Mouse (Mus musculus) forebrain, embryonic 15.5 days (tissue): Measurements from ENCODE around the gene Ufsp2. TPM values are rescaled to one million over a fixed set of nuclear protein-coding genes. Genes with fewer than 3 reads are reported as not detected.

Experiments
- ATAC-seq: fragments of 200-750 bp; cut with Nextera tagmentation; replicated peaks from 2 replicates; pipeline ENCODE4 v1.8.0; 2017; ENCODE audit warnings: mild to moderate bottlenecking, moderate TSS enrichment, moderate library complexity
- H3K27ac ChIP-seq: fragments of 300-500 bp; sonication (generic); replicated peaks from 2 replicates; pipeline ENCODE4 v1.5.1; 2015; ENCODE audit warnings: mild to moderate bottlenecking, inconsistent platforms
- H3K27me3 ChIP-seq: fragments of 300-500 bp; sonication (generic); 2 replicates; pipeline ENCODE4 v1.6.1; 2015; ENCODE audit warnings: inconsistent platforms
- H3K36me3 ChIP-seq: fragments of 300-500 bp; sonication (generic); 2 replicates; pipeline ENCODE4 v1.6.1; 2015; ENCODE audit warnings: mild to moderate bottlenecking, inconsistent platforms
- H3K4me1 ChIP-seq: fragments of 300-500 bp; sonication (generic); 2 replicates; pipeline ENCODE4 v1.6.1; 2015; ENCODE audit warnings: inconsistent platforms
- H3K4me2 ChIP-seq: fragments of 300-500 bp; sonication (generic); replicated peaks from 2 replicates; pipeline ENCODE4 v1.6.1; 2015; ENCODE audit warnings: mild to moderate bottlenecking, inconsistent platforms
- H3K4me3 ChIP-seq: fragments of 300-500 bp; sonication (generic); 2 replicates; pipeline ENCODE4 v1.5.1; 2015; ENCODE audit warnings: mild to moderate bottlenecking, inconsistent platforms
- H3K9ac ChIP-seq: fragments of 300-500 bp; sonication (generic); replicated peaks from 2 replicates; pipeline ENCODE4 v1.6.1; 2015; ENCODE audit warnings: mild to moderate bottlenecking, inconsistent platforms
- H3K9me3 ChIP-seq: fragments of 300-500 bp; sonication (generic); 2 replicates; pipeline ENCODE4 v1.6.1; 2016; ENCODE audit warnings: inconsistent platforms
- WGBS: fragments of 180-500 bp; shearing (Covaris S2); methylation state at CpG from one replicate; pipeline ENCODE4 v1.1.7; 2015; ENCODE audit warnings: mixed read lengths; 5-methylcytosine and 5-hydroxymethylcytosine counted together
- polyA plus RNA-seq: library from polyadenylated mRNA; unstranded; fragments of >200 nt; fragmentation: Nextera tagmentation; extraction: Ambion mirVana; gene quantifications from 2 replicates; pipeline ENCODE4 v1.2.1, GENCODE M21; 2015

The Ufsp2 gene
- polyA plus RNA-seq, result 60.3 and 60.9 TPM in 2 replicates

GRCm38 (mm10) chr8:45975126-45975836 is at the start of gene Ufsp2, which contains the start of gene 1700029J07Rik:
TSS of gene Ufsp2 (plus strand) at chr8:45975528.
TSS of gene 1700029J07Rik (minus strand) at chr8:45975252.
- Histone ChIP-seq H3K4me2 (peak within 1 kb of the TSS; percentile 74), H3K27me3 (no peaks in the 10 kb centered on the region), H3K9me3 (no peaks in the 10 kb centered on the region), H3K36me3 (peaks cover 3% of the 10 kb centered on the region), H3K9ac (peak within 1 kb of the TSS; percentile 59), H3K4me3 (peak within 1 kb of the TSS; percentile 62), H3K27ac (peak within 1 kb of the TSS; percentile 87), H3K4me1 (peaks cover 18% of the 10 kb centered on the region)
- peak; percentile 99 for ATAC-seq
- under 1% methylated on average over 57 of the region's 57 CpGs for WGBS

- H3K27me3 ChIP-seq, result peaks cover 3% of the 10 kb centered on the region; the same call in 1 of the 2 replicates
- peak; percentile 95 for ATAC-seq
- peak within 1 kb of the TSS; percentile 54 for H3K4me2 ChIP-seq
- H3K4me3 ChIP-seq, result peak within 1 kb of the TSS; percentile 44
- no peaks in the 10 kb centered on the region for H3K9me3 ChIP-seq
- WGBS, result under 1% methylated on average over 23 of the region's 23 CpGs
- 0 out of 2 replicates have a peak, but pooled peaks cover 7% of the 10 kb centered on the region for H3K4me1 ChIP-seq
- no peaks in the 10 kb centered on the region for H3K36me3 ChIP-seq
- H3K9ac ChIP-seq, result peak within 1 kb of the TSS; percentile 41
- no peak within 1 kb of the TSS for H3K27ac ChIP-seq
These were observed 40.7 kb upstream of the Ufsp2 start, which contains the start of gene Ccdc110 for GRCm38 (mm10) chr8:45934582-45935014. TSS of gene Ccdc110 (plus strand) at chr8:45934619.

GRCm38 (mm10) chr8:45936986-45937385 is 38.3 kb upstream of the Ufsp2 start:
- Histone ChIP-seq H3K9ac (no peak overlapping the region), H3K4me2 (no peak overlapping the region), H3K36me3 (no peaks in the 10 kb centered on the region), H3K4me3 (no peak overlapping the region), H3K4me1 (0 out of 2 replicates have a peak, but pooled peaks cover 7% of the 10 kb centered on the region), H3K27me3 (peaks cover 3% of the 10 kb centered on the region; the same call in 1 of the 2 replicates), H3K27ac (no peak overlapping the region), H3K9me3 (no peaks in the 10 kb centered on the region)
- 90% methylated on average over 9 of the region's 9 CpGs for WGBS
- no peak for ATAC-seq

- Histone ChIP-seq H3K36me3 (no peaks in the 10 kb centered on the region), H3K27ac (no peak overlapping the region), H3K4me2 (no peak overlapping the region), H3K9me3 (no peaks in the 10 kb centered on the region), H3K27me3 (no peaks in the 10 kb centered on the region), H3K4me3 (no peak overlapping the region), H3K4me1 (no peaks in the 10 kb centered on the region), H3K9ac (no peak overlapping the region)
- no peak for ATAC-seq
- WGBS, result 94% methylated on average over 4 of the region's 4 CpGs
These were observed 29.0 kb upstream of the Ufsp2 start for GRCm38 (mm10) chr8:45946283-45946682.

GRCm38 (mm10) chr8:45950622-45951021 is 24.7 kb upstream of the Ufsp2 start:
- Histone ChIP-seq H3K4me1 (no peaks in the 10 kb centered on the region), H3K27ac (no peak overlapping the region), H3K4me3 (no peak overlapping the region), H3K27me3 (no peaks in the 10 kb centered on the region), H3K4me2 (no peak overlapping the region), H3K9me3 (no peaks in the 10 kb centered on the region), H3K9ac (no peak overlapping the region), H3K36me3 (no peaks in the 10 kb centered on the region)
- WGBS, result 14% methylated on average over 2 of the region's 2 CpGs
- ATAC-seq, result no peak

- H3K9me3 ChIP-seq, result no peaks in the 10 kb centered on the region
- no peak overlapping the region for H3K27ac ChIP-seq
- no peak for ATAC-seq
- H3K4me2 ChIP-seq, result no peak overlapping the region
- no peak overlapping the region for H3K4me3 ChIP-seq
- H3K9ac ChIP-seq, result no peak overlapping the region
- no peaks in the 10 kb centered on the region for H3K36me3 ChIP-seq
- WGBS, result 94% methylated on average over 12 of the region's 12 CpGs
- peaks cover 12% of the 10 kb centered on the region for H3K4me1 ChIP-seq
- H3K27me3 ChIP-seq, result no peaks in the 10 kb centered on the region
These were observed 4.4 kb upstream of the Ufsp2 start for GRCm38 (mm10) chr8:45970894-45971293.

- Histone ChIP-seq H3K4me3 (0 out of 2 replicates have a peak overlapping the region, but pooled peaks have one; percentile 62), H3K27me3 (no peaks in the 10 kb centered on the region), H3K4me1 (peaks cover 18% of the 10 kb centered on the region), H3K27ac (no peak overlapping the region), H3K9ac (0 out of 2 replicates have a peak overlapping the region, but pooled peaks have one; percentile 59), H3K4me2 (peak overlapping the region; percentile 74), H3K9me3 (no peaks in the 10 kb centered on the region), H3K36me3 (no peaks in the 10 kb centered on the region)
- ATAC-seq, result no peak
- WGBS, result 51% methylated on average over 8 of the region's 8 CpGs
These were observed 1.3 kb upstream of the Ufsp2 start for GRCm38 (mm10) chr8:45973988-45974505.

GRCm38 (mm10) chr8:45975837-45976468 is 625 bp downstream of the Ufsp2 start:
- Histone ChIP-seq H3K9ac (peak overlapping the region; percentile 53), H3K4me1 (peaks cover 18% of the 10 kb centered on the region), H3K4me3 (peak overlapping the region; percentile 62), H3K27ac (no peak overlapping the region), H3K9me3 (no peaks in the 10 kb centered on the region), H3K27me3 (no peaks in the 10 kb centered on the region), H3K4me2 (peak overlapping the region; percentile 74), H3K36me3 (peaks cover 7% of the 10 kb centered on the region)
- ATAC-seq, result peak; percentile 3; the same call in 1 of the 2 replicates
- 69% methylated on average over 11 of the region's 11 CpGs for WGBS

GRCm38 (mm10) chr8:45986665-45987064 is 11.3 kb downstream of the Ufsp2 start:
- no peak overlapping the region for H3K27ac ChIP-seq
- no peaks in the 10 kb centered on the region for H3K27me3 ChIP-seq
- H3K4me3 ChIP-seq, result no peak overlapping the region
- no peak overlapping the region for H3K9ac ChIP-seq
- H3K36me3 ChIP-seq, result peaks cover 28% of the 10 kb centered on the region; the same call in 1 of the 2 replicates
- 93% methylated on average over 3 of the region's 3 CpGs for WGBS
- no peak for ATAC-seq
- no peak overlapping the region for H3K4me2 ChIP-seq
- H3K4me1 ChIP-seq, result no peaks in the 10 kb centered on the region
- no peaks in the 10 kb centered on the region for H3K9me3 ChIP-seq

GRCm38 (mm10) chr8:45988189-45988588 is 12.9 kb downstream of the Ufsp2 start:
- Histone ChIP-seq H3K27ac (no peak overlapping the region), H3K9ac (no peak overlapping the region), H3K4me1 (no peaks in the 10 kb centered on the region), H3K4me2 (no peak overlapping the region), H3K36me3 (peaks cover 23% of the 10 kb centered on the region; the same call in 1 of the 2 replicates), H3K9me3 (no peaks in the 10 kb centered on the region), H3K27me3 (no peaks in the 10 kb centered on the region), H3K4me3 (no peak overlapping the region)
- whole genome bisulfite sequencing, result 79% methylated on average over 2 of the region's 2 CpGs
- ATAC-seq, result no peak

GRCm38 (mm10) chr8:45990631-45991310 is 15.4 kb downstream of the Ufsp2 start:
- Histone ChIP-seq H3K4me1 (no peaks in the 10 kb centered on the region), H3K9me3 (no peaks in the 10 kb centered on the region), H3K4me2 (no peak overlapping the region), H3K27ac (no peak overlapping the region), H3K36me3 (peaks cover 20% of the 10 kb centered on the region), H3K9ac (no peak overlapping the region), H3K4me3 (no peak overlapping the region), H3K27me3 (no peaks in the 10 kb centered on the region)
- WGBS, result 95% methylated on average over 4 of the region's 4 CpGs
- ATAC-seq, result no peak
